Mouse (Mus musculus) neural tube, embryonic 13.5 days (tissue): ENCODE data around the gene Tspo2. TPM values are rescaled to one million over a fixed set of nuclear protein-coding genes. Genes with fewer than 3 reads are reported as not detected.

ENCODE experiments used
- ATAC-seq: fragments of 200-750 bp; cut with Nextera tagmentation; 2 replicates; pipeline ENCODE4 v1.8.0; 2017; ENCODE audit warnings: low read depth, mild to moderate bottlenecking, moderate TSS enrichment, moderate library complexity
- H3K27ac ChIP-seq: fragments of 300-500 bp; sonication (generic); replicated peaks from 2 replicates; pipeline ENCODE4 v1.5.1; 2015; ENCODE audit warnings: moderate library complexity, mild to moderate bottlenecking, inconsistent platforms
- H3K27me3 ChIP-seq: fragments of 300-500 bp; sonication (generic); 2 replicates; pipeline ENCODE4 v1.6.1; 2015; ENCODE audit warnings: mild to moderate bottlenecking, inconsistent platforms
- H3K36me3 ChIP-seq: fragments of 300-500 bp; sonication (generic); 2 replicates; pipeline ENCODE4 v1.6.1; 2015; ENCODE audit warnings: mild to moderate bottlenecking, inconsistent platforms
- H3K4me1 ChIP-seq: fragments of 300-500 bp; sonication (generic); replicated peaks from 2 replicates; pipeline ENCODE4 v1.6.1; 2015; ENCODE audit warnings: inconsistent platforms
- H3K4me2 ChIP-seq: fragments of 300-500 bp; sonication (generic); 2 replicates; pipeline ENCODE4 v1.6.1; 2015; ENCODE audit warnings: inconsistent platforms, mild to moderate bottlenecking, moderate library complexity
- H3K4me3 ChIP-seq: fragments of 300-500 bp; sonication (generic); 2 replicates; pipeline ENCODE4 v1.5.1; 2015; ENCODE audit warnings: mild to moderate bottlenecking, inconsistent platforms
- H3K9ac ChIP-seq: fragments of 300-500 bp; sonication (generic); 2 replicates; pipeline ENCODE4 v1.6.1; 2015; ENCODE audit warnings: moderate library complexity, mild to moderate bottlenecking, inconsistent platforms
- H3K9me3 ChIP-seq: fragments of 300-500 bp; sonication (generic); 2 replicates; pipeline ENCODE4 v1.6.1; 2016; ENCODE audit warnings: inconsistent platforms
- WGBS: fragments of 180-500 bp; shearing (Covaris S2); methylation state at CpG from one replicate; pipeline ENCODE4 v1.1.7; 2015; 5-methylcytosine and 5-hydroxymethylcytosine counted together
- polyA plus RNA-seq: library from polyadenylated mRNA; unstranded; fragments of >200 nt; fragmentation: Nextera tagmentation; extraction: Ambion mirVana; gene quantifications from 2 replicates; pipeline ENCODE4 v1.2.1, GENCODE M21; 2015

The Tspo2 gene
- polyA plus RNA-seq, 1 experiment from 2014 or later: 0.47 TPM

DNA sequence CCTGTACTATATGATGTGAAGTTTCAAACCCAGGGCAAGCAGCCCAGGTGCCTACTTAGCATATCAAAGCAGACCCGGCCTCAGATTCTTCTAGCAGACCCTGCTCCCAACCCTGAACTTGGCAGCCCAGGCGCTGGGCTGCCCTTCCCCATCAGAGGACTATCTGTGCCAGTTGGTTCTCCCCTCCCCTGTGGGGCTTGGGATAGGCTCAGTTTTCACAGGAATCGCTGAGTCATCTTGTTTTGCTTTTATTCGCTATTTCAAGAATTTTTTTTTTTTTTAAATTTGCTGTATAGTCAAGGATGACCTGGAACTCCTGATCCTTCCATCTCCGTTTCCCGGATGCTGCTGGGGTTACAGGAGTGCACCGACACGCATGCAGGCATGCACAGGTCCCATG, 3.6 kb downstream of the Tspo2 start:
- no peak overlapping the region for H3K4me3 ChIP-seq
- no peaks in the 10 kb centered on the region for H3K9me3 ChIP-seq
- H3K9ac ChIP-seq: no peak overlapping the region
- H3K4me1 ChIP-seq: 0 out of 2 replicates have a peak, but pooled peaks cover 8% of the 10 kb centered on the region
- H3K36me3 ChIP-seq: no peaks in the 10 kb centered on the region
- ATAC-seq: no peak
- H3K4me2 ChIP-seq: no peak overlapping the region
- WGBS: 79% methylated on average over 8 of the region's 8 CpGs
- H3K27me3 ChIP-seq: no peaks in the 10 kb centered on the region
- no peak overlapping the region for H3K27ac ChIP-seq

DNA sequence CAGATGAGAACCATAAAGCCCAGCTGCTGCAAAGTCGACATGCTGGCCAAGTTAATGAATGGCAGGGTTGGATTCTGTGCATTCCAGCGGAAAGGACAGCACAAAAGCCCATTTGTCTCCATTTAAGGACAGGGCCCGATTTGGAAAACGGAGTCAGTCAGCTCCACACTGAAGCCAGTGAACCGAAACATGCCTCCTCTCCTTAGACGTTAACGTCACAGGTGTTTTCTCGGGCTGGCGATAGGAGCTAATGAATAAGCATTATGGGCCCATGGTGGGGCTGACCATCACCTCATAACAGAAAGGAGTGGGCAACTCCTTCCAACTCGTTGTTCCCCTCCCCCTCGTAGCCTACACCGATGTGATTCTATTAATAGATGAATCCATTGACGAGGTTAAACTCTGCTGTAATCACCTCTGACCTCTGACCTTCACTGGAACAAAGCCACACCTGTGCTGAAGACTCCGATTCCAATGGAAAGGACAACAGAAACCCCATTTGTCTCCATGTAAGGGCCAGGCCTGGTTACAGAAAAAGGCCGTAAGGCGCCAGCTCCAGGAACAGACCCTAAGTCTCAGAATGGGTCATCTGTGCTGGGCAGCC, 7.7 kb downstream of the Tspo2 start:
- whole genome bisulfite sequencing: 60% methylated on average over 16 of the region's 16 CpGs
- Histone ChIP-seq H3K4me3 (no peak overlapping the region), H3K36me3 (no peaks in the 10 kb centered on the region), H3K9me3 (no peaks in the 10 kb centered on the region), H3K4me1 (no peaks in the 10 kb centered on the region), H3K27ac (no peak overlapping the region), H3K9ac (no peak overlapping the region), H3K4me2 (no peak overlapping the region), H3K27me3 (no peaks in the 10 kb centered on the region)
- ATAC-seq: no peak

DNA sequence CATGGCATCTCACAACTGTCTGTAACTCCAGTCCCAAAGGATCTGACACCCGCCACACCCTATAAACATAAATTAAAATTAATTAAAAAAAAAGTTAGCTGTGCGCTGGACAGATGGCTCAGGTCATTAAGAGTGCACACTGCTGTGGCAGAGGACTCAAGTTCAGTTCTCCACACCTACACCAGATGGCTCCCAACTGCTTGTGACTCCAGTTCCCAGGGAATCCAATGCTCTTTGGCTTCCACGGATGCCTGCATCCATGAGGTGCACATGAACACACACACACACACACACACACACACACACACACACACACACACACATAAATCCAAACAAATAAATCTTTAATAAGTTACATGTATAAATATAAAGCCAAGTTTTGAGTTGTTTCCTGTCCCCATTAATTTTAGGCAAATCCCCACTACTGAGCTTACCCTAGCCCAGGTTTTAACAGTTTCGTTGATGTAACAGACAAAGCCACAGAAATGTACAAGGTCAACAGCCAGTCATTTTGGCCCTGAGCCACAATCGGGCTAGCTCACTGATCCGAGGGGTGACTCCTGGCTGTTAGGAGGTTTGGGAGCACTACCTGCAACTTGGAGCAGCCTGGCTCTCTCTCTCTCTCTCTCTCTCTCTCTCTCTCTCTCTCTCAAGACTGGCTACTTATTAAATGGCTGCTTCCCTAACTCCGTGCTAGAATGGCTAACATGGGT, 8.4 kb downstream of the Tspo2 start:
- Histone ChIP-seq H3K9ac (no peak overlapping the region), H3K27ac (no peak overlapping the region), H3K9me3 (no peaks in the 10 kb centered on the region), H3K4me2 (no peak overlapping the region), H3K36me3 (no peaks in the 10 kb centered on the region), H3K4me3 (no peak overlapping the region), H3K27me3 (no peaks in the 10 kb centered on the region), H3K4me1 (peaks cover 2% of the 10 kb centered on the region)
- 62% methylated on average over 7 of the region's 7 CpGs for WGBS
- peak; percentile 59; the same call in 1 of the 2 replicates for ATAC-seq

DNA sequence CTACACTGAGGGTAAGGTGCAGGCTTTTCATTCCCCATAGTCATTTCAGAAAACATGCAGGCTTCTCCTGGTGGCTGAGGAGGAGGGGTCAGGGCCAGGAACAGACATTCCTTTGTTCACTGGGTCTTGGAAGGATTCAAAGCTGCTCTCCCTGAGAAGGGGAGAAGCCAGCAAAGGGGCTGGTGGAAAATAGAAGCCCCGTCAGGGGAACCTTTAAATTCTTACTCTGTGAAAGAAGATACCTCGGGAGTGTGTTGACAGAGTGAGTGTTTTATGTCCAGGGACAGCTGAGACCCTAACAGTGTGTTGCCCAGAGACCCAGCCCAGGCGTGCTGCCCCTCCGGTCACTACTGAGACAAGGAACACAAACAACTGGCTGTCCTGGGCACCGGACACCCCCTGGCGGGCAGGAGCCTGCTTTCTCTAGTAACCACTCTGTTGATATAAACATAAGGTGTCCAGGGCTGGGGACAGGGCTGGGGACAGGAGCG, 13.9 kb downstream of the Tspo2 start:
- H3K27me3 ChIP-seq: no peaks in the 10 kb centered on the region
- peak; percentile 44 for ATAC-seq
- H3K4me1 ChIP-seq: peaks cover 37% of the 10 kb centered on the region
- H3K9ac ChIP-seq: no peak overlapping the region
- H3K9me3 ChIP-seq: no peaks in the 10 kb centered on the region
- H3K4me3 ChIP-seq: no peak overlapping the region
- H3K4me2 ChIP-seq: no peak overlapping the region
- WGBS: 21% methylated on average over 7 of the region's 7 CpGs
- no peaks in the 10 kb centered on the region for H3K36me3 ChIP-seq
- H3K27ac ChIP-seq: peak overlapping the region; percentile 54

DNA sequence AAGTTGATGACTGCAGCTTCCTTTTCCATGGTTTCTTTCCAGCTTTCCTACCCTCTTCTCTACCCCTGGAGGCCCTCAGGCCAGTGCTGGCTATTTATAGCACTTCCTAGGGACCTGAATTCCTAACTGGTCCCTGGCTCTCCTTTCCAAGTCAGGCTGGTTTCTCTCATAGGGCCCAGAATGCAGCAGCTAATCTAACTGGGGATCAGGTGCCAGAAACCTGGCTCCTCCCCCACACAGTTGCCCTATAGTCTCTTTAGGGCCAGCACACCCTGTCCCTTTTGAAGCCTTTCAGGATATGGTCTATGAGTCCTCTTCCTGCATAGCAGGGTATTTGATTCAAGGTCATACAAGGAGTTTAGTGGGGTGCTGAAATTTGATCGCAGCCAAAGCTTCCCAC, 14.8 kb downstream of the Tspo2 start:
- no peak overlapping the region for H3K27ac ChIP-seq
- peaks cover 39% of the 10 kb centered on the region for H3K4me1 ChIP-seq
- H3K4me3 ChIP-seq: no peak overlapping the region
- ATAC-seq: no peak
- no peaks in the 10 kb centered on the region for H3K9me3 ChIP-seq
- 83% methylated on average over 1 of the region's 1 CpGs for WGBS
- H3K36me3 ChIP-seq: no peaks in the 10 kb centered on the region
- H3K9ac ChIP-seq: no peak overlapping the region
- H3K27me3 ChIP-seq: no peaks in the 10 kb centered on the region
- H3K4me2 ChIP-seq: no peak overlapping the region

GRCm38 (mm10) chr17:48434479-48434878, 16.8 kb downstream of the Tspo2 start:
- Histone ChIP-seq H3K9me3 (no peaks in the 10 kb centered on the region), H3K4me2 (no peak overlapping the region), H3K9ac (no peak overlapping the region), H3K4me3 (no peak overlapping the region), H3K27ac (no peak overlapping the region), H3K4me1 (peaks cover 39% of the 10 kb centered on the region), H3K27me3 (no peaks in the 10 kb centered on the region), H3K36me3 (no peaks in the 10 kb centered on the region)
- ATAC-seq: no peak
- WGBS: 76% methylated on average over 5 of the region's 5 CpGs

- H3K27me3 ChIP-seq: no peaks in the 10 kb centered on the region
- no peaks in the 10 kb centered on the region for H3K36me3 ChIP-seq
- WGBS: 73% methylated on average over 6 of the region's 6 CpGs
- H3K27ac ChIP-seq: no peak overlapping the region
- H3K4me1 ChIP-seq: peaks cover 39% of the 10 kb centered on the region
- no peak for ATAC-seq
- no peak overlapping the region for H3K4me2 ChIP-seq
- H3K4me3 ChIP-seq: no peak overlapping the region
- H3K9me3 ChIP-seq: no peaks in the 10 kb centered on the region
- no peak overlapping the region for H3K9ac ChIP-seq
Observed at GRCm38 (mm10) chr17:48433689-48434330, 17.5 kb downstream of the Tspo2 start.

DNA sequence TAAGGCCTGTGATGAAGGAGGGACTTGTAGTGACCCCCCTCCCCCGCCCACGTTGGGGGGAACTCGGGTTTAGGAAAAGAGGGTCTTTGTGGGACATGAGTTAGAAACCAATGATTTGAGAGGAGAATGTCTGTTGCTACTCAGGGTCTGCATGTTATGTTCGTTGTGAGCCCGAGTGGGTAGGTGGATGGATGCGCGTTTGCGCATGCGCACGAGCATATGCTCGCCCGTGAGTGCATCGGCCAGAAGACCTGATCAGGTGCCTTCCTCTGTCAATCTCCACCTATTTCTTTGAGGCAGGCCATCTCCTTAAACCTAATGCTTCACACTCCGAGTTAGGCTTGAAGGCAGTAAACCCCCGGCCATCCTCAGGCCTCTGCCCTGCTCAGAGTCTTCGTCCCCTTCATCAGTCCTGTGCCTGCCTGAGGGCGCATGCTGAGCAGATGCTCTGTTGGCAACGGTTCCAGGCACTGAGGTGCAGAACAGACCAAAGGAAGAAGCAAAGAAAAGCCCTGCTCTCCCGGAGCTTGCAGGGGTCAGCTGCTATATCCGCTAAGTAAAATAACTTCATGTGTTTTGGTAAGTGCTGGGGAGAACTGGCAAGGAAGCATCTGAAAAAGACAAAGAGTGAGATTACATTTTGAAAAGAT, 18.2 kb downstream of the Tspo2 start:
- H3K4me3 ChIP-seq: no peak overlapping the region
- H3K4me1 ChIP-seq: peaks cover 39% of the 10 kb centered on the region
- H3K9me3 ChIP-seq: no peaks in the 10 kb centered on the region
- no peaks in the 10 kb centered on the region for H3K27me3 ChIP-seq
- ATAC-seq: no peak
- H3K27ac ChIP-seq: no peak overlapping the region
- H3K4me2 ChIP-seq: no peak overlapping the region
- H3K9ac ChIP-seq: 0 out of 2 replicates have a peak overlapping the region, but pooled peaks have one; percentile 31
- H3K36me3 ChIP-seq: no peaks in the 10 kb centered on the region
- WGBS: 76% methylated on average over 20 of the region's 20 CpGs

- no peak within 1 kb of the TSS for H3K27ac ChIP-seq
- H3K27me3 ChIP-seq: no peaks in the 10 kb centered on the region
- no peaks in the 10 kb centered on the region for H3K36me3 ChIP-seq
- ATAC-seq: no peak
- 70% methylated on average over 16 of the region's 16 CpGs for WGBS
- no peak within 1 kb of the TSS for H3K4me2 ChIP-seq
- H3K9ac ChIP-seq: peak within 1 kb of the TSS; percentile 31; the same call in 1 of the 2 replicates
- peaks cover 33% of the 10 kb centered on the region for H3K4me1 ChIP-seq
- H3K9me3 ChIP-seq: no peaks in the 10 kb centered on the region
- no peak within 1 kb of the TSS for H3K4me3 ChIP-seq
Observed at GRCm38 (mm10) chr17:48432158-48432980, 19.0 kb downstream of the Tspo2 start, which contains the start of gene Apobec2. Gene Apobec2 (minus strand): TSS chr17:48432930.

- H3K9me3 ChIP-seq: no peaks in the 10 kb centered on the region
- WGBS: 75% methylated on average over 5 of the region's 5 CpGs
- ATAC-seq: no peak
- no peaks in the 10 kb centered on the region for H3K36me3 ChIP-seq
- no peak overlapping the region for H3K27ac ChIP-seq
- H3K4me3 ChIP-seq: no peak overlapping the region
- no peaks in the 10 kb centered on the region for H3K27me3 ChIP-seq
- no peak overlapping the region for H3K9ac ChIP-seq
- peaks cover 30% of the 10 kb centered on the region; the same call in 1 of the 2 replicates for H3K4me1 ChIP-seq
- no peak overlapping the region for H3K4me2 ChIP-seq
Observed at GRCm38 (mm10) chr17:48431054-48431453, 20.3 kb downstream of the Tspo2 start.

DNA sequence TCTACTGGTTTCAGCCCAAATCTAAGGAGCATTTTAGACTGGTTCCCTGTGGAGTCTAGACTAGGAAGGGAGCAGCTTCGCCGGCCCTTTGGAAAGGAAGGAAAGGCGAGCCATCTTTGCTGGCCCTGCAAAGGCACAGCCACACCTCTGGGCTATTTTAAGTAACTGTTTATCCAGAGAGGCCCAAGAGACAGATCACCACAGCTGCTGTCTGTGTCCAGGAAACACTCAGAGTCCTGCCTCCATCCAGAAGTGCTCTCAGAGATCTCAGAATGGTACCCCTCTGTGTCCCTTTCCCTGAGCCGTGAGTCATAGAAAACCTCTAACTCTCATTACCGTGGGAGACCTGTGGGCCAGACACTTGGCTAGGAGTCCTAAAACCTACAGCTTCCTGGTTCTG, 20.9 kb downstream of the Tspo2 start:
- Histone ChIP-seq H3K4me3 (no peak overlapping the region), H3K27me3 (no peaks in the 10 kb centered on the region), H3K4me1 (peaks cover 32% of the 10 kb centered on the region), H3K9me3 (no peaks in the 10 kb centered on the region), H3K4me2 (no peak overlapping the region), H3K27ac (no peak overlapping the region), H3K36me3 (no peaks in the 10 kb centered on the region), H3K9ac (no peak overlapping the region)
- WGBS: 69% methylated on average over 5 of the region's 5 CpGs
- ATAC-seq: no peak
